Mouse (Mus musculus): Measurements from ENCODE around the gene Dop1a. TPM values are rescaled to one million over a fixed set of nuclear protein-coding genes. Genes with fewer than 3 reads are reported as not detected.

The Dop1a gene
- polyA plus RNA-seq, 1 experiment from 2014 or later: 11.8 TPM

- Histone ChIP-seq H3K4me3 (ENCODE audit: low read depth, low read length) (no peak overlapping the region), H3K36me3 (ENCODE audit: control insufficient read depth, insufficient read depth, low read length) (no peaks in the 10 kb centered on the region), H3K27me3 (ENCODE audit: control insufficient read depth, insufficient read depth, low read length) (no peaks in the 10 kb centered on the region), H3K9me3 (ENCODE audit: control insufficient read depth, low read length) (no peaks in the 10 kb centered on the region), H3K27ac (replicated peaks; ENCODE audit: low read depth, low read length) (no peak overlapping the region), H3K4me1 (ENCODE audit: control insufficient read depth, insufficient read depth, low read length) (peaks cover 6% of the 10 kb centered on the region), H3K9ac (ENCODE audit: low read length) (no peak overlapping the region), H3K4me2 (ENCODE audit: low read depth, severe bottlenecking) (no peak overlapping the region)
- WGBS: 86% methylated on average over 7 of the region's 7 CpGs
- ATAC-seq (ENCODE audit: insufficient number of reproducible peaks, low FRiP score, low TSS enrichment, low read depth) (no peak), DNase-seq (ENCODE audit: low spot score) (no peak)
Measured at GRCm38 (mm10) chr9:86446847-86447246, 20.1 kb upstream of the Dop1a start.

DNA sequence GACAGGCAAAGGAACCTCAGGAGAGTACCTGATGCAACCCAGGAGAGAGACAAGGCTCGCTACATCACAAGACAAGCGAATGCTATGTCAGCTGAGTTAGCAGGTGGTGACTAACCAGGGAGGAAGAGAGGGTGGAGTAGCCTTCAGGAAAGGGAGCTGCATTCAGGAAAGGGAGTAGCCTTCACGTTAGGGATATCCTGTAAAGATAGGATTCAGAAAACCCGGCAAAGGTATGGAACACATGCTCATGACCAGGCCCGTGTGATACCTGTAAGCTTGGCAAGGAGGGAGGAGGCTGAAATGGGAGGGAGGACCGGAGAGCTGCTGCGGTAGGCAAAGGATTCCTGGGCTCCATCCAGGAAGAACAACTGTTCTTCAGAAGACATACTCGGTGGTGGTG is 19.5 kb upstream of the Dop1a start:
- Histone ChIP-seq H3K9me3 (ENCODE audit: control insufficient read depth, low read length) (no peaks in the 10 kb centered on the region), H3K36me3 (ENCODE audit: control insufficient read depth, insufficient read depth, low read length) (no peaks in the 10 kb centered on the region), H3K27me3 (ENCODE audit: control insufficient read depth, insufficient read depth, low read length) (no peaks in the 10 kb centered on the region), H3K4me1 (ENCODE audit: control insufficient read depth, insufficient read depth, low read length) (peaks cover 6% of the 10 kb centered on the region), H3K27ac (replicated peaks; ENCODE audit: low read depth, low read length) (no peak overlapping the region), H3K4me2 (ENCODE audit: low read depth, severe bottlenecking) (no peak overlapping the region), H3K4me3 (ENCODE audit: low read depth, low read length) (no peak overlapping the region), H3K9ac (ENCODE audit: low read length) (no peak overlapping the region)
- no peak for ATAC-seq (ENCODE audit: insufficient number of reproducible peaks, low FRiP score, low TSS enrichment, low read depth)
- 95% methylated on average over 8 of the region's 8 CpGs for WGBS
- peak; percentile 17 for DNase-seq (ENCODE audit: low spot score)

GRCm38 (mm10) chr9:86449581-86449980 is 17.4 kb upstream of the Dop1a start:
- ATAC-seq (ENCODE audit: insufficient number of reproducible peaks, low FRiP score, low TSS enrichment, low read depth): peak; percentile 48; the same call in 1 of the 2 replicates

DNA sequence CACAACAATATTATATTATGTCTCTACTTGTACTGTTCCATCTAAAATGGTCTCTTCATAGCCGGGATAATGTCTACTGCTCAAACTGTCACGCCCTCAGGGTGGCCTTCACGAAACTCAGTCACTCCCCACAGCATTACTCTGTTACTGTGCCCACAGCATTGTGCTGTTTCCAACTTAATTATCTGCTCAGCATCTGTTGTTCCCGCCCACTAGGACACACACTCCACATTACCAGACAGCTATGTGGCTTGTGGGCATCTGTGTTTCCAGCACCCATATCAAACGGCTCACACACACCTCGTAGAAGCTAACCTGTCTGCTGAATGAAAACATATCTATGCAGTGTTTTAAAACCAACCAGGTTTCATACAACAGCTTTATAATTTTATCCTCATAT is 15.9 kb upstream of the Dop1a start:
- 58% methylated on average over 6 of the region's 6 CpGs for WGBS
- H3K36me3 ChIP-seq (ENCODE audit: control insufficient read depth, insufficient read depth, low read length): no peaks in the 10 kb centered on the region
- H3K9ac ChIP-seq (ENCODE audit: low read length): no peak overlapping the region
- no peaks in the 10 kb centered on the region for H3K27me3 ChIP-seq (ENCODE audit: control insufficient read depth, insufficient read depth, low read length)
- no peak overlapping the region for H3K4me2 ChIP-seq (ENCODE audit: low read depth, severe bottlenecking)
- no peaks in the 10 kb centered on the region for H3K9me3 ChIP-seq (ENCODE audit: control insufficient read depth, low read length)
- ATAC-seq (ENCODE audit: insufficient number of reproducible peaks, low FRiP score, low TSS enrichment, low read depth) (no peak), DNase-seq (ENCODE audit: low spot score) (no peak)
- no peak overlapping the region for H3K4me3 ChIP-seq (ENCODE audit: low read depth, low read length)
- H3K27ac ChIP-seq (replicated peaks; ENCODE audit: low read depth, low read length): no peak overlapping the region
- peaks cover 6% of the 10 kb centered on the region for H3K4me1 ChIP-seq (ENCODE audit: control insufficient read depth, insufficient read depth, low read length)

More at GRCm38 (mm10) chr9:86449581-86449980, 17.4 kb upstream of the Dop1a start:
- Histone ChIP-seq H3K36me3 (ENCODE audit: control insufficient read depth, insufficient read depth, low read length) (no peaks in the 10 kb centered on the region), H3K4me3 (ENCODE audit: low read depth, low read length) (no peak overlapping the region), H3K4me1 (ENCODE audit: control insufficient read depth, insufficient read depth, low read length) (peaks cover 6% of the 10 kb centered on the region), H3K9ac (ENCODE audit: low read length) (no peak overlapping the region), H3K27me3 (ENCODE audit: control insufficient read depth, insufficient read depth, low read length) (no peaks in the 10 kb centered on the region), H3K27ac (replicated peaks; ENCODE audit: low read depth, low read length) (no peak overlapping the region), H3K4me2 (ENCODE audit: low read depth, severe bottlenecking) (no peak overlapping the region), H3K9me3 (ENCODE audit: control insufficient read depth, low read length) (no peaks in the 10 kb centered on the region)
- DNase-seq (ENCODE audit: low spot score): peak; percentile 93
- WGBS: 6% methylated on average over 11 of the region's 11 CpGs

DNA sequence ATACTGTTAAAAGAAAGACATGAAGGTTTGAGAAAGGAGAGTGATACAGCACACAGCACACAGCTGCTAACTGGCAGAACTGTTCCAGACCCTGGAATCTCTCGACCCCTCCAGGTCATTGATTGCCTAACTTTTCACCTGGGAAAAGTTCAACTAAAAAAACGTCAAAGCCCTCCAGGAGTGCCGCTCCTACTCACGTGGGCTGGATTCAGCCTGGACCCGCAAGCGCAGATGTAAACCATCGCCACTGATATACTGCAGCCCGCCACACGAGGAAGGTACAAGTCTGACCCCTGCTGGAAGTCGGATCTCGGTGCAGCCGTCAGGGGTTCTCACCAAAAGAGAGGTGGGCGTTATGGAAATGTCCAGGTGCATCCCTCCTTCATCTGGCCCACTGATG is 15.3 kb upstream of the Dop1a start:
- peak; percentile 67 for ATAC-seq (ENCODE audit: insufficient number of reproducible peaks, low FRiP score, low TSS enrichment, low read depth)
- peak; percentile 86 for DNase-seq (ENCODE audit: low spot score)
- Histone ChIP-seq H3K9ac (ENCODE audit: low read length) (no peak overlapping the region), H3K27me3 (ENCODE audit: control insufficient read depth, insufficient read depth, low read length) (no peaks in the 10 kb centered on the region), H3K4me3 (ENCODE audit: low read depth, low read length) (no peak overlapping the region), H3K9me3 (ENCODE audit: control insufficient read depth, low read length) (no peaks in the 10 kb centered on the region), H3K36me3 (ENCODE audit: control insufficient read depth, insufficient read depth, low read length) (no peaks in the 10 kb centered on the region), H3K27ac (replicated peaks; ENCODE audit: low read depth, low read length) (no peak overlapping the region), H3K4me2 (ENCODE audit: low read depth, severe bottlenecking) (peak overlapping the region; percentile 28), H3K4me1 (ENCODE audit: control insufficient read depth, insufficient read depth, low read length) (peaks cover 6% of the 10 kb centered on the region)
- under 1% methylated on average over 13 of the region's 13 CpGs for WGBS

- Histone ChIP-seq H3K4me1 (ENCODE audit: control insufficient read depth, insufficient read depth, low read length) (peaks cover 2% of the 10 kb centered on the region), H3K36me3 (ENCODE audit: control insufficient read depth, insufficient read depth, low read length) (no peaks in the 10 kb centered on the region), H3K27ac (replicated peaks; ENCODE audit: low read depth, low read length) (no peak overlapping the region), H3K9ac (ENCODE audit: low read length) (no peak overlapping the region), H3K4me2 (ENCODE audit: low read depth, severe bottlenecking) (no peak overlapping the region), H3K4me3 (ENCODE audit: low read depth, low read length) (no peak overlapping the region), H3K9me3 (ENCODE audit: control insufficient read depth, low read length) (no peaks in the 10 kb centered on the region), H3K27me3 (ENCODE audit: control insufficient read depth, insufficient read depth, low read length) (no peaks in the 10 kb centered on the region)
- ATAC-seq (ENCODE audit: insufficient number of reproducible peaks, low FRiP score, low TSS enrichment, low read depth) (no peak), DNase-seq (ENCODE audit: low spot score) (no peak)
- 89% methylated on average over 3 of the region's 3 CpGs for WGBS
Measured at GRCm38 (mm10) chr9:86453626-86454025, 13.3 kb upstream of the Dop1a start.

DNA sequence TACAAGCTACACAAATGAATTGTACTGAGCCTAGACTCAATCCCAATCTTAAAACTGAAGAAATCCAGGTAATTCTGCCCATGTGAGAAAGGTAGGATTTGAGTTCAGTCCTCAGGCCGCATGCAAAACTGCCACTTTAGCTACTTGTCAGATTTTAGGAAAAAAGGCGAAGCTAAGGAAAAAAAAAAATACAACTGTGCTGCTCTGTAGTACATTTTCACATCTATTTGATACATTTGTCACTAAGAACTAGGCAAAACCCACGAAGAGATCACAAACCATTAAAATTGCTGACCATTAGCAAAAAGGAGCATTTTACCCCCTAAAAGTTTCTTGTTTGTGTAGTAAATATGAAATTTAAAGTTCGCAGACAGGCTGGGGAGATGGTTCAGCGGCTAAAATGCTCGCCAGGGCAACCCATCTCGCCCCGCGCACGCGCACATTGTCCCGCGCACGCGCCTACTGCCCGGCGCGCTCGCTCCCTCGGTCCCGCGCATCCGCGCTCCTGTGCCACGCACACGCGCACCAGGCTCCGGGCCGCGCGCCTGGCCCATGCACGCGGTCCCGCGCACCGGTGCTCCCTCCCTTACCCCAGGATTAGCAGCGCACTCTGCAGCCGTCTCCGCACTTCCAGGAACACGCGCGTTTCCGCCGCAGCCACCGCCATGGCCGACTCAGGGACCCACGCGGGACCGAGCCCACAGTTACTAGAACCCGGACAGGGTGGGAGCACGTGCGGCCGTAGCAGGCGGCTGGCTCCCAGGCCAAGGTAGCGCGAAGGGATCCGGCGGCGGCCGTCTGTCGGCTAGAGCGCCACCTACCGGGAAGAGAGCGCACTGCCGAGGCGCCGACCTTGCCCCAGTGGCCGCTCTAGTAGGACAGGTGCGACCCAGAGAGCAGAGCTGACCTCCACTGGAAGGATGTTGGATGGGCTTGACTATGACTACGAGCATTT is 2.5 kb upstream of the Dop1a start, which contains the start of gene Ube2cbp:
TSS of gene Ube2cbp (minus strand) at position 800 of the 955 bp plus-strand sequence.
- WGBS: 2% methylated on average over 70 of the region's 70 CpGs
- peak within 1 kb of the TSS; percentile 91 for H3K9ac ChIP-seq (ENCODE audit: low read length)

DNA sequence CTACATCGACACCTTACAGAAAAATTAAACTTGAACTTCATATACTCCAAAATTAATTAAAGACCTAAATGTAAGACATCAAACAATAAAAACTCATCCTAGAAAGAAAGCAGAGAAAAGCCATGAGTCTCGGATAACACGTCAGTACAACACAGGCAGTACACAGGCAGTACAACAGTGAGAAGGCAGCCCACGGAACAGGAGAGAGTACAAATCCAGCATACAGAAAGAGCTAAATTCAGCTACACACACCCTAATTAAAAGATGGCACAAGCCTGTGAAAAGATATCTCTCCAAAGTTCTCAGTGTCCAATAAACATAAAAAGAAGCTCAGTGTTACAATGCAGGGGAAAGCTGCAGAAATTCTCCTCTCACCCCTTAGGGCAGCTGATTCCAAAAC is 9.0 kb downstream of the Dop1a start:
- H3K9ac ChIP-seq (ENCODE audit: low read length): no peak overlapping the region
- no peaks in the 10 kb centered on the region for H3K4me1 ChIP-seq (ENCODE audit: control insufficient read depth, insufficient read depth, low read length)
- H3K27ac ChIP-seq (replicated peaks; ENCODE audit: low read depth, low read length): no peak overlapping the region
- no peaks in the 10 kb centered on the region for H3K36me3 ChIP-seq (ENCODE audit: control insufficient read depth, insufficient read depth, low read length)
- H3K9me3 ChIP-seq (ENCODE audit: control insufficient read depth, low read length): no peaks in the 10 kb centered on the region
- H3K4me2 ChIP-seq (ENCODE audit: low read depth, severe bottlenecking): no peak overlapping the region
- H3K27me3 ChIP-seq (ENCODE audit: control insufficient read depth, insufficient read depth, low read length): no peaks in the 10 kb centered on the region
- no peak overlapping the region for H3K4me3 ChIP-seq (ENCODE audit: low read depth, low read length)
- DNase-seq (ENCODE audit: low spot score) (no peak), ATAC-seq (ENCODE audit: insufficient number of reproducible peaks, low FRiP score, low TSS enrichment, low read depth) (no peak)
- WGBS: 92% methylated on average over 4 of the region's 4 CpGs

More for the DNA sequence above, 2.5 kb upstream of the Dop1a start, which contains the start of gene Ube2cbp:
- ATAC-seq (ENCODE audit: insufficient number of reproducible peaks, low FRiP score, low TSS enrichment, low read depth) (peak; percentile 83), DNase-seq (ENCODE audit: low spot score) (peak; percentile 92)
- H3K36me3 ChIP-seq (ENCODE audit: control insufficient read depth, insufficient read depth, low read length): no peaks in the 10 kb centered on the region
- H3K9me3 ChIP-seq (ENCODE audit: control insufficient read depth, low read length): no peaks in the 10 kb centered on the region
- peak within 1 kb of the TSS; percentile 51 for H3K4me2 ChIP-seq (ENCODE audit: low read depth, severe bottlenecking)
- H3K27me3 ChIP-seq (ENCODE audit: control insufficient read depth, insufficient read depth, low read length): no peaks in the 10 kb centered on the region
- 0 out of 2 replicates have a peak within 1 kb of the TSS, but pooled peaks have one; percentile 42 for H3K27ac ChIP-seq (replicated peaks; ENCODE audit: low read depth, low read length)
- no peaks in the 10 kb centered on the region for H3K4me1 ChIP-seq (ENCODE audit: control insufficient read depth, insufficient read depth, low read length)
- H3K4me3 ChIP-seq (ENCODE audit: low read depth, low read length): peak within 1 kb of the TSS; percentile 61
